Mouse (Mus musculus): Measurements from ENCODE around the gene Angpt4. TPM values are rescaled to one million over a fixed set of nuclear protein-coding genes. Genes with fewer than 3 reads are reported as not detected.

Gene Angpt4
- total RNA-seq, 4 experiments from 2014 or later, result 0.14 to 0.22 (median 0.16) TPM; not detected in 1

DNA sequence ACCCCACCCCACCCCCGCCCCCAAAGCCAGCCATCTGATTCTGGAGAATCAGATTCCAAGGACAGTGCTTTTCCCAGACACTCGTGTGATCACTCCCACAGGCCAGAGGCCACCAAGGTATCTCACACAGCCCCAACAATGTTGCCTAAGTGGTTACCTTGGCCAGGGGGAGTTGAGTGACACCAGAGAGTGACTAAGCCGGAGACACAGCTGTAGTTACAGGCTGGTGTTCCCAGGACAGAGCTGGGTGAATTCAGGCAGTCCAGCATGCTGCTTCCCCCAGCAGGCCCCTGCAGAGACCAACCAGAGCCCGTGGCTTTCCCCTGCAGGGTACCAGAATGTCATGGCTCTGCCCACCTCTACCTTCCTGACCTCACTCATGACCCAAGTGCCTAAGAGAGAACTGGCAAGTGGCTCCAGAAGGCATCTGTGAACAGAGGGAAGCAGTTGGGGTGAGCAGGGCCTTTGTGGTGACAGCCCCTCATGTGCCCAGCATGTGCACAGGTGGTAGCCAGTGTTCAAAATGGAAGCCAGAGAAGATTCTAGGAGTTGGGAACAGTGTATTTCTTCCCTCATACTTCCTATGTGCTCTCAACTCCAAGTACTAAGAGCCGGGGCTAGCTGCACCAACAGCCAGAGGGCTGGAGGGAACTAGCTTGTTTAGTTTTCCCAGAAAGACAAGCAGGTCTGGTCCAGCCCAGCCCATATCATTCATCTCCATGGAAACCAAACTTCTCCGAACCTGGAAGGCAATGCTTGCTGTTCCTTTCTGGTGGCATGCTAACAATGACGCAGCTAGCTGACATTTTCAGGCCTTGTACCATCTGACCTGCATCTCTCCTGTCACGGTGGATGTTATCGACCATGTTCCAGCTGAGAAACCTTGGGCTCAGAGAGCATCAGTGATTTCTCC is 50.5 kb downstream of the Angpt4 start:
- DNase-seq (ENCODE audit: low spot score), result no peak

- DNase-seq (ENCODE audit: low spot score), result peak; percentile 53
Observed at GRCm38 (mm10) chr2:151962474-151962873, 51.5 kb downstream of the Angpt4 start.

DNA sequence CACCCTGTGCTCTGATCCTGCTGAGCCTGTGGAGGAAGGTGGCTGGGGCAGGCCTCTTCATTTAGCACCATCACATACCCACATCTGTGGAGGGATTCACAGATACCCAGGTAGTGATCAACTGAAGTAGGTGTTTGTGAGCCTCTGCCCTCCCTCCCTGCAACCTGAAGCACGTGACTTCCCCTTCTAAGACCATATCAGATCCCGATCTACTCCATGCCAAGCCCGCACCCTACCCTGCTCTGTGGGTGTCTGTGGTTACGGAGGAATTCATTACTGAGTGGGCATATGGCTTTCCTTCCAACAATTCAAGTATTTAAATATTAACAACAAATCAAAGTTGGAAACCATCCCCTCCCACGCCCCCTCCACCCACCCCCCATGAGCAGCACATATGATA is 52.3 kb downstream of the Angpt4 start:
- no peak for DNase-seq (ENCODE audit: low spot score)

GRCm38 (mm10) chr2:151964052-151964451 is 53.0 kb downstream of the Angpt4 start:
- no peak for DNase-seq (ENCODE audit: low spot score)

GRCm38 (mm10) chr2:151967176-151967750 is 56.3 kb downstream of the Angpt4 start:
- no peak for DNase-seq (ENCODE audit: low spot score)

DNA sequence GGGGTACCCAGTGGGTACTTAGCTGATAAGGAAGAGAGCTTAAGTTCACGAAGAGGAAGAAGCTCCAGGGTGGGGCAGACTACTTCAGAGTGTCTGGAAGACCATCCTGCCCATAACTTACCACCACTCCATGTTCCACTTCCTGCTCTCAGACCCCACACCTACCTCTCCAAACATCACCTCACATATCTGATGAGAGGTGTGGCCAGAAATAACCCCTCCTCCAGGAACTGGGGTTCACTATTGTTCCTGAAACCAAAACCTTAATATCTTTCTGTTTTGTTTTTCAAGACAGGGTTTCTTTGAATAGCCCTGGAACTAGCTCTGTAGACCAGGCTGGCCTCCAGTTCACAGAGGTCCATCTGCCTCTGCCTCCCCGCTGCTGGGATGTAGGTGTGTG is 56.8 kb downstream of the Angpt4 start:
- no peak for DNase-seq (ENCODE audit: low spot score)

DNA sequence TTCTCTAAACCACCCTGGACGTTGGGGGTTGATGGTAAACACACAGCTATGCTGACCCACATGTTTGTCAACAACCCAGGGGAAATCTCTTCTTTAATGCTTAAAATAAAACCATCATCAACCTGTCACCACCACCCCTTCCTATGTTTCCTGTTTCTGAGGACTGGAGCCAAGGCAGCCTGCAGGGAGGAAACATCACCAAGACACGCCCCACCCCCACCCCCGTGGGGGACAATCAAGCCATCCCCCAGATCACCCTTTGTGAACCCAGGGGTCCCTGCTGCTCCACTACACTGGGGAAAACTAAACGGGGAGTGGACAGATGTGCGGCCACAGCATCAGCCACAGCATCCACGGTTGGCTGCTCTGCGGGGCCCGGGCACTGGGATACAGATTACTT is 57.4 kb downstream of the Angpt4 start:
- DNase-seq (ENCODE audit: low spot score), result peak; percentile 29

- no peak for DNase-seq (ENCODE audit: low spot score)
Observed at GRCm38 (mm10) chr2:151968986-151969385, 58.0 kb downstream of the Angpt4 start.

DNA sequence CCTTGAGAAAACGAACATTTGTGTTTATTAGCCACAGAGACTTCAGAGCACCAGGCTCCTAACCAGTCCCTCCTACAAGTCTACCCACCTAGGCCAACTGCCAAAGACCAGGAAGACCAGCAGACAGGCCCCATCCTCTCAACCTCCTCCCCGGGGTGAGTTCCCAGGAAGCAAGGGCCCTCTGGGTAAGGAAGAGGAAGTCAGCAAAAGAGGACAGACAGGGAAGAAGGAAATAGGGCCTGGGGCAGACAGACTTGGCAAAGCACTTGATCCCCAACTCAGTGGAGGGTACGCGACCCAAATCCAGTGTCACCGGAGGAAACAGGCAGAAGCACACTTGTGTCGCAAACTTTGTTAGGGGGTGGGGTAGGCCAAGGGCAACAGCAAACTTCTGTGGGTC is 58.4 kb downstream of the Angpt4 start:
- peak; percentile 29 for DNase-seq (ENCODE audit: low spot score)

DNA sequence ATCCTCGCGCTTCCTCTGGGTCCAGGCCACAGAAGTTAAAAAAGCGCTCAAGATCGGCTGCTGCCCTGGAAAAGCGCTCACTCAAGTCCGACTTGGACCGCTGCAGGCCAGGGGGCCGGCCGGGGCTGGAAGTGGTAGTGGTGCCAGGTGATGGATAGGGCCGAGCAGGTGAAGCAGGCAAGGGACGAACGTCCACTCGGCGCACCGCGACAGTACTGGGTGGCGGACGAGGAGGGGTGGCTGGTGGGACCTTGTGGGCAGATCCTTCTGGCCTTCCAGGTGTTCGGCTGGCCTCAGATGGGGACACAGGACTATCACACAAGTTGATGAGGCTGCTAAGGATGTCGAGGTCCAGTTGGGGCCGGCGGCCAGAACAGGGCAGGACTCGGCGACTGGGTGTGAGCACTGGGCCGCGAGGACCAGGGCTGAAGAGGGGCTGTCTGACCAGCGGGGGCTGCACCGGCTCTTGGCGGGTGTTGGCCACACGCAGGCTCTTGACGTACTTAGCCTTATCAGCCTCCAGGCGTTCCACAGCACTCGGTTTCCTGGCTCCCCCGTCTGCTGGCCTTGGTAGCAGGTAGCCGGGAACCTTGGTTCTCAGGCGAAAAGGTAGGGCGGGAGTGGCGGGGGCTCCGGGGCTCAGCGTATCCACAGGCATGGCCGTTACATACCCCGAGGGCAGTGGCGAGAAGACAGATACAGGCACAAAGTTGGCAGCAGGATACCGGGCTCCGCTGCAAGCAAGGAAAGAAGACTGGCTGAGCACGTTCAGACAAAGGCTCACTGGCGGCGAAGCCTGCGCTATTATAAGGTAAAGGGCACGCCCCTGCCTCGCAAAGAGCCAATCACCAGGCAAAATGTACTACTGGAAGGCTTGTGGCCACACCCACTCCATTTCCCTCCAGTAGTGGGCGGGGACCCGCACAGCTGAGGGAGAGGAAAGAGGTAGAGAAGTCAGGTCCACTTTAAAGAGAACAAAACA is 59.5 kb downstream of the Angpt4 start:
- peak; percentile 92 for DNase-seq (ENCODE audit: low spot score)

DNA sequence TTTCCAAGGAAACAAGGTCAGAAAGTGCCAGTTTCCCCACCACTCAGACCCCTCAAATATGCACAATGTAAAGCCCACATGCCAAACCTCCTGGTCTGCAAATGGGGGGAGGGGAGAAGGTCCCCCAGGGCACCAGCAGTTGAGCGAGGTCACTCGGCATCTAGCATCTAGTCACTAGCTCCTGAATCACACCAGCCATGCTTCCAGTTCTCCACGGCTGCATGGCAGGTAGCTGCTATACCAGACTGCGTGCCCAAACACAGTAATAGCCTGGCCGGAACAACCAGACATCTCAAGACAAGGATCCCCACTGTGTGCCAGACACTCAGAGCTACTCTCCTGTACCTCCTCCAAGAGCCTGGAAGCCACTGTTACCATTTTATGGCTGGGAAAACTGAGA is 60.7 kb downstream of the Angpt4 start:
- DNase-seq (ENCODE audit: low spot score), result no peak

DNA sequence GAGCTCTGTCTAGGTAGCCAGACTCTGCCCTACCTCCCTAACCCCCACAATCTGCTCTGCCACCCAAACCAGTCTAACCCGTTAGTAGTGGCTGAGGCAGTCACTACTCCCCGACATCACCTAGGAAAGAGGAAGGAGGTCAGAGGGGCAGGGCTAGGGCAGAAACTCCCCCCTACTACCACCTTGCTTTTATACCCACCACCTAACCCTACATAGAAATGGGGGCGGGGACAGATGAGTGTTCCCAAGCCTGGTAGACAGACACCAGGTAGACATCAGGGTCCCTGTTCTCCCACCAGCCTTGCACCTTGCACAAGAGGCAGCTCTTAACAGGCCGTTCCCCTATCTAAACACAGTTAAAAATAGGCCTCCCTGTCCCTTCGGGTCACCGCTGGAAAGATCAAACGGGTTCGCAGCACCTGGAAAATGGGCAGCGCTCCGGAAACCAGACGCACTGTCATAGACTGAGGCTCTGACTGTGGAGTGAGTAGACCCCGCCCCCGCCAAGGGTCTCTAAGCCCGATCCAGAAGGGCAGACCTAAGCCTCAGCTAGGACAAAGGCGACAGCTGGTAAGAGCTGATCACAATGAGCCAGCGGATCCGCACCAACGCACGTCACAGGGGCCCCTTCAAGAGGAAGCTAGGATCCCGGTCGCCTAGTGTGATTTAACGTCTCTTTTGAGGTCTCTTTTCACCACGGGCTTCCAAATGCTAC is 62.0 kb downstream of the Angpt4 start:
- no peak for DNase-seq (ENCODE audit: low spot score)

- no peak for DNase-seq (ENCODE audit: low spot score)
Observed at GRCm38 (mm10) chr2:151973595-151974562, 62.9 kb downstream of the Angpt4 start.

DNA sequence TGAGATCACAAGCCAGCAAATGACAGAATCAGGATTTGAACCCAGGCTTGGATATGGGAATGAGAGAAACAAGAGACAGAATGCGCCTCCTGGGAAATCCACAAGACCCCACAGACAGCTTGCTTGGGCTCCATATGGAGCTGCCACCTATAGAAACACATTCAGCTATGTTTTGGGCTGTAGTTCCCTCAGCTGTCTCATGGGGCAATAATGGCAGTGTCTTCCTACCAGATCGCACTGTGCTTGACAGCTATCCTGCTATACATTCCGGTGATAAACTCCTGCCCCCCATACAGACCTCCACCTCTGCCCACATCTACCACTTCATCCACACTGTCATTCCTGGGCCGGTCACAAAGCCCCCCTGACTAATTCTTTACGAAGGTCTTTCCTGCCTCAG is 64.3 kb downstream of the Angpt4 start:
- DNase-seq (ENCODE audit: low spot score), result no peak

- DNase-seq (ENCODE audit: low spot score), result no peak
Observed at GRCm38 (mm10) chr2:151976067-151976466, 65.1 kb downstream of the Angpt4 start.

- DNase-seq (ENCODE audit: low spot score), result no peak
Observed at GRCm38 (mm10) chr2:151977689-151978440, 66.9 kb downstream of the Angpt4 start.

- no peak for DNase-seq (ENCODE audit: low spot score)
Observed at GRCm38 (mm10) chr2:151978494-151978893, 67.5 kb downstream of the Angpt4 start.

GRCm38 (mm10) chr2:151979470-151980354 is 68.7 kb downstream of the Angpt4 start, which contains the start of gene Fam110a:
TSS of gene Fam110a (minus strand) at chr2:151980219.
- DNase-seq (ENCODE audit: low spot score), result peak; percentile 92
